Mouse (Mus musculus): ENCODE measurements at regions not wholly inside any gene's neighbourhood (a gene's known extent, or its start where the extent isn't known, plus 50 kb on each side); places are given as distances from the start of the nearest gene placed in this dataset.
"Not testable (repeated sequence)": the region's sequence is repeated elsewhere in the genome, so short reads cannot be mapped to it uniquely, and the experiment has no call there.

GRCm38 (mm10) chr12:15651293-15651692 is 165.4 kb downstream of the Trib2 start:
- no peak for DNase-seq

- DNase-seq, result no peak
Observed at GRCm38 (mm10) chr12:15649906-15650305, 166.8 kb downstream of the Trib2 start.

GRCm38 (mm10) chr12:15649226-15649625 is 167.5 kb downstream of the Trib2 start:
- DNase-seq, result no peak

GRCm38 (mm10) chr12:15644074-15644672 is 172.5 kb downstream of the Trib2 start:
- no peak for DNase-seq

- no peak for DNase-seq
Observed at GRCm38 (mm10) chr12:15643669-15644068, 173.1 kb downstream of the Trib2 start.

- DNase-seq, result peak; percentile 32
Observed at GRCm38 (mm10) chr12:15640320-15640719, 176.4 kb downstream of the Trib2 start.

GRCm38 (mm10) chr12:15629971-15630370 is 186.8 kb downstream of the Trib2 start:
- no peak for DNase-seq

GRCm38 (mm10) chr12:15619521-15619920 is 197.2 kb downstream of the Trib2 start:
- DNase-seq, result no peak

- DNase-seq, result peak; percentile 27
Observed at GRCm38 (mm10) chr12:15617312-15617711, 199.4 kb downstream of the Trib2 start.

- no peak for DNase-seq
Observed at GRCm38 (mm10) chr12:15611847-15612580, 204.7 kb downstream of the Trib2 start.

GRCm38 (mm10) chr12:15607091-15607490 is 209.6 kb downstream of the Trib2 start:
- peak; percentile 29 for DNase-seq

GRCm38 (mm10) chr12:15606095-15606494 is 210.6 kb downstream of the Trib2 start:
- DNase-seq, result peak; percentile 47

GRCm38 (mm10) chr12:15604630-15605029 is 212.1 kb downstream of the Trib2 start:
- DNase-seq, result no peak

- DNase-seq, result no peak
Observed at GRCm38 (mm10) chr12:15603885-15604284, 212.8 kb downstream of the Trib2 start.

- no peak for DNase-seq
Observed at GRCm38 (mm10) chr12:15603319-15603718, 213.4 kb downstream of the Trib2 start.

GRCm38 (mm10) chr12:15594704-15595103 is 222.0 kb downstream of the Trib2 start:
- DNase-seq, result no peak

- not testable (repeated sequence) for DNase-seq
Observed at GRCm38 (mm10) chr12:15587864-15588263, 228.9 kb downstream of the Trib2 start.

GRCm38 (mm10) chr12:15586706-15587442 is 229.8 kb downstream of the Trib2 start:
- DNase-seq, result no peak

- no peak for DNase-seq
Observed at GRCm38 (mm10) chr12:15585845-15586244, 230.9 kb downstream of the Trib2 start.

GRCm38 (mm10) chr12:15584721-15585120 is 232.0 kb downstream of the Trib2 start:
- DNase-seq, result no peak

GRCm38 (mm10) chr12:15566785-15567109 is 250.0 kb downstream of the Trib2 start:
- no peak for DNase-seq

GRCm38 (mm10) chr12:15565941-15566784 is 250.6 kb downstream of the Trib2 start:
- DNase-seq, result no peak

- no peak for DNase-seq
Observed at GRCm38 (mm10) chr12:15562826-15563225, 253.9 kb downstream of the Trib2 start.
